Mouse (Mus musculus) CD8-positive naive resting alpha-beta T cell, adult 2 months (primary cell): ENCODE results near the gene Gm21852.
"Not testable (repeated sequence)": the region's sequence is repeated elsewhere in the genome, so short reads cannot be mapped to it uniquely, and the experiment has no call there.

Experiments
- DNase-seq, 2 experiments: peaks; one replicate each; pipeline ENCODE4 v3.0.0; 2022; ENCODE audit warnings: low read depth in 2 of 2, low spot score in 2 of 2

The Gm21852 gene

DNA sequence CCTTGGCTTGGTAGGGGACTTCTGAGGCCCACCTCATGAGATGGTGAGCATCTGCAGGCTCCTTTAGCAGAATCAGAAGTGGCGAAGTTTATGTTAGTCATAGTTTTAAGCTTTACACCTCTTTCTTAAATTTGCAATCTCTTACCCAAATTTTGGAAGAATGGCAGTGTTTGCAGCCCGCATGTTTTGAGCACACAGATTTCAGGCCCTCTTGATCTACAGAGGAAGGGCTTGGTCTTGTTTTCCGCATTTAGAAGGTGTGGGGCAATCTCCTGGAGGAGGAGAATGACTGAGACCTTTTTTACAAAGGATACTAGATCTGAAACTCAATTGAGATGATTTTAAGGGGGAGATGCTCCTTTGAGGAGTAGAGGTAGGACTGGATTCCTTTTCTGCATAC lies at the start of gene Gm21852:
Gene Gm21852 (minus strand): TSS at position 101 of the 400 bp plus-strand sequence.
- not testable (repeated sequence) for DNase-seq
